Mouse (Mus musculus): Measurements from ENCODE around the gene Cxcl14. TPM values are rescaled to one million over a fixed set of nuclear protein-coding genes. Genes with fewer than 3 reads are reported as not detected.

The Cxcl14 gene
- total RNA-seq, 2 experiments from 2014 or later: 7.0 to 7.9 TPM

GRCm38 (mm10) chr13:56289998-56290397 lies 6.4 kb downstream of the Cxcl14 start:
- DNase-seq: no peak

- DNase-seq: no peak
Measured at GRCm38 (mm10) chr13:56289261-56289660, 7.1 kb downstream of the Cxcl14 start.

- DNase-seq: no peak
Measured at GRCm38 (mm10) chr13:56288601-56289000, 7.8 kb downstream of the Cxcl14 start.

- DNase-seq: no peak
Measured at GRCm38 (mm10) chr13:56287091-56287490, 9.3 kb downstream of the Cxcl14 start.

GRCm38 (mm10) chr13:56283321-56283720 lies 13.0 kb downstream of the Cxcl14 start:
- no peak for DNase-seq

GRCm38 (mm10) chr13:56280356-56280755 lies 16.0 kb downstream of the Cxcl14 start:
- no peak for DNase-seq

GRCm38 (mm10) chr13:56279439-56279838 lies 16.9 kb downstream of the Cxcl14 start:
- DNase-seq: peak; percentile 54 to 87

- DNase-seq: no peak
Measured at GRCm38 (mm10) chr13:56275171-56275570, 21.2 kb downstream of the Cxcl14 start.

- DNase-seq: no peak
Measured at GRCm38 (mm10) chr13:56270124-56270523, 26.2 kb downstream of the Cxcl14 start.

- no peak for DNase-seq
Measured at GRCm38 (mm10) chr13:56267396-56267795, 29.0 kb downstream of the Cxcl14 start.

- DNase-seq: peak; percentile 20 to 47
Measured at GRCm38 (mm10) chr13:56266435-56266834, 29.9 kb downstream of the Cxcl14 start.

- no peak for DNase-seq
Measured at GRCm38 (mm10) chr13:56265661-56266060, 30.7 kb downstream of the Cxcl14 start.

GRCm38 (mm10) chr13:56262269-56262668 lies 34.1 kb downstream of the Cxcl14 start:
- no peak for DNase-seq

GRCm38 (mm10) chr13:56260344-56260780 lies 36.0 kb downstream of the Cxcl14 start:
- no peak for DNase-seq

GRCm38 (mm10) chr13:56259926-56260250 lies 36.5 kb downstream of the Cxcl14 start:
- DNase-seq: no peak

- no peak for DNase-seq
Measured at GRCm38 (mm10) chr13:56259021-56259925, 37.1 kb downstream of the Cxcl14 start.

GRCm38 (mm10) chr13:56258196-56259020 lies 37.9 kb downstream of the Cxcl14 start:
- DNase-seq: no peak

- DNase-seq: no peak
Measured at GRCm38 (mm10) chr13:56257469-56258153, 38.7 kb downstream of the Cxcl14 start.

GRCm38 (mm10) chr13:56256716-56257299 lies 39.5 kb downstream of the Cxcl14 start:
- no peak for DNase-seq

GRCm38 (mm10) chr13:56253379-56253778 lies 43.0 kb downstream of the Cxcl14 start:
- no peak for DNase-seq

- no peak for DNase-seq
Measured at GRCm38 (mm10) chr13:56252783-56253182, 43.6 kb downstream of the Cxcl14 start.

Data from heart, adult 18-20 months (tissue).